Mouse (Mus musculus): ENCODE results near the gene Cmbl.
A peak's percentile ranks its signal among the peaks of the same experiment; 100 is the strongest.

Gene Cmbl

DNA sequence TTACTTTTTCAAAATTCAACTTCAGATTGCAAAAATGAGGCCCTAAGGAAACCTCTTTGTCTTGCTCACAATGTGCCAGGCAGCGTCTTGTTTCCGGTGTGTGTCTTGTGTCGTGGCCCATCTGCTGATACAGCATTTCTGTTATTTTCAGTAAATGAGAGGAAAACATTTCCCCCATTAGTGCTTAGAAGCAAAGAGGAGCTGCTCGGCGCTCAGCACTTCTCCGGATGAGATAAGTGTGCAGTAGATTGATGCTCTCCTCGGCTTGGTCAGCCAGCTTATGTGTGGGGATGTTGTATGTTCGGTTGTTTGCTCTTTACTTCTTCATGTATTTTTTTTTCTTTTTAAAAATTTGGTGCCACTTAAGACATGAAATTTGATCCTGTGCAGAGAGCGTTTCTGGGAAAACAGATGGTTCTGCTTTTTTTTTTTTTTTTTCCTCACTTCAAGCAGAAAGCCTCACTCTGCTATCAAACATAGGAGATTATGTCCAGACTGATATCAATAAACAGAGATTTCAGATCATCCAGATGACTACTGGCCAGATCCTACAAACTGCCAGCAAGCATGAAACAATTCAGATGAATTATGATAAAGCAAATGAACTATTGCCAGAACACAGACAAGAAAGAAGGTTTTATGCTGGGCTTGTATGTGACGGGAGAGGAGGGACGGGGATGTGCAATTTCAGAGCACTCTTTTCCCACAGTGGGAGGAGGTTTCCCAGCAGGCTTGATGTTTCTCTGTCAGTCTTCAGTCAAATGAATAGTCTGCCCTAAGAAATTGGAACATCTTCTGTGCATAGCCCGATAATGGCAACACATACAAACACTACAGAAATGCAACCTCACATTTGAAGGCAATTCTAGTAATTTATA lies 62.3 kb downstream of the Cmbl start:
- DNase-seq (ENCODE audit: low spot score in 2 of 2): no peak

DNA sequence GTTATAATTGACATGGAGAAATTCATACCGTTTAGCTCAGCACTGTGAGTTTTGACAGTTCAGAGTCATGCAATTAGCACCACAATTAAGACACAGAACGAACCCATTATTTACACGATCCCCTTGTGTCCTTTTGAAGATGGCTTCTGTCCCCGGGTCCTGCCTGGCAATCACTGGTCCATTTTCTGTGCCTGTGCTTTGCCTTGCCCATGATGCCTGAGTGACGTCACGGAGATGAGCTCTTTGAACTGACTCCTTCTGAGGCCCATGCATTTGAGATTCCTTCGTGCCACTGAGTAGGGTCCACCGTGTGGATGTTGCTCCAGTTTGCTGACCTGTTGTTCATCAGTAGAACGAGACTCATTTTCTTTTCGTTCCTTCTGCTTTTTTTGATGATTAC lies 63.0 kb downstream of the Cmbl start:
- no peak for DNase-seq (ENCODE audit: low spot score in 2 of 2)

GRCm38 (mm10) chr15:31629556-31629955 lies 64.4 kb downstream of the Cmbl start:
- DNase-seq (ENCODE audit: low spot score in 2 of 2): no peak

- DNase-seq (ENCODE audit: low spot score in 2 of 2): no peak
Observed at GRCm38 (mm10) chr15:31631396-31631858, 66.2 kb downstream of the Cmbl start.

DNA sequence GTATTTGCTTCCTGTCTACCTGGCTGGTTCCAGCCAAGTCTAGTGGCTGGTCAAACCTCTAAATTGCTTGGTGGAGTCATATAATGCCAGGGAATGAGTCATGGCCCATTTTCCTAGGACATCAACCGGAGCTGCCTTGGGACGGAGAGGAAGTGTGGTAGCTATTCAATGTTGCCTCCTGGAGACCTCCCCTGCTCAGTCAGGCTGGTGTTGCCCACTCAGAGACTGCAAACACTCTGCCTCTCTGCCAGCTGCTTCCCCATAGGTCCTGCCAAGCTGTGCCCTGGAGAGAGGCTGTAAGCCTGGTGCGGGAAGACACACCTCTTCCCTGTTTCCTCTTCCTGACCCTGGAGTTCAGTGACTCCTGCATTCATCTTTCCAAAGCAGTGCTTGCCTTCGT lies 67.3 kb downstream of the Cmbl start:
- no peak for DNase-seq (ENCODE audit: low spot score in 2 of 2)

DNA sequence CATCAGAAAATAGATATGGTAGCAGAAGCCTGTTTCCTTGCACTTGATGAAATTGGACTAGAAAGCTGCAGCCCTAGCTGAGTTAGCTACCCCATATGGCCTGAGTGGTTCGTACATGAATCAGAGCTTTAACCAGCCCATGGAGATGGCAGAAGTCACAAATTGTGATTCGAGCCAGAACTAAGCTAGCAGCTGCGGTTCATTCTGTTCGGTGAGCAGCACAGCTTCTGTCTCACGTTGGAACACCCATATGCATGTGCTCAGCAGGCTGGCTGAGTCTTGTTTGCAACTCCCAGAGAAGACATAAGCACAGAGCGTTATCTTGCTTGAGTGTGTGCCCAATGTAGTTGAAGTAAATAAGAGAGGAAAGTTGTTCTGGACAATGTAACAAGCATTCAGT lies 69.4 kb downstream of the Cmbl start:
- DNase-seq (ENCODE audit: low spot score in 2 of 2): peak; percentile 25 to 42

- no peak for DNase-seq (ENCODE audit: low spot score in 2 of 2)
Observed at GRCm38 (mm10) chr15:31636091-31636595, 71.0 kb downstream of the Cmbl start.

Measured in frontal cortex, postnatal 10 days (tissue).